Mouse (Mus musculus) liver, embryonic 12.5 days (tissue): ENCODE results near the gene Gabra4. TPM values are rescaled to one million over a fixed set of nuclear protein-coding genes. Genes with fewer than 3 reads are reported as not detected.
A peak's percentile ranks its signal among the peaks of the same experiment; 100 is the strongest.

Experiments used
- ATAC-seq: fragments of 200-750 bp; cut with Nextera tagmentation; 2 replicates; pipeline ENCODE4 v1.8.0; 2017; ENCODE audit warnings: moderate number of reproducible peaks, mild to moderate bottlenecking, moderate library complexity
- H3K27ac ChIP-seq: fragments of 300-500 bp; sonication (generic); 2 replicates; pipeline ENCODE4 v1.5.1; 2016; ENCODE audit warnings: mild to moderate bottlenecking
- H3K27me3 ChIP-seq: fragments of 300-500 bp; sonication (generic); replicated peaks from 2 replicates; pipeline ENCODE4 v1.6.1; 2016; ENCODE audit warnings: mild to moderate bottlenecking, moderate library complexity
- H3K36me3 ChIP-seq: fragments of 300-500 bp; sonication (generic); 2 replicates; pipeline ENCODE4 v1.6.1; 2016; ENCODE audit warnings: mild to moderate bottlenecking, moderate library complexity
- H3K4me1 ChIP-seq: fragments of 300-500 bp; sonication (generic); 2 replicates; pipeline ENCODE4 v1.6.1; 2016
- H3K4me2 ChIP-seq: fragments of 300-500 bp; sonication (generic); 2 replicates; pipeline ENCODE4 v1.6.1; 2016; ENCODE audit warnings: mild to moderate bottlenecking, moderate library complexity
- H3K4me3 ChIP-seq: fragments of 300-500 bp; sonication (generic); 2 replicates; pipeline ENCODE4 v1.5.1; 2016; ENCODE audit warnings: mild to moderate bottlenecking, moderate library complexity
- H3K9ac ChIP-seq: fragments of 300-500 bp; sonication (generic); 2 replicates; pipeline ENCODE4 v1.6.1; 2016; ENCODE audit warnings: mild to moderate bottlenecking, moderate library complexity
- H3K9me3 ChIP-seq: fragments of 300-500 bp; sonication (generic); replicated peaks from 2 replicates; pipeline ENCODE4 v1.6.1; 2016; ENCODE audit warnings: mild to moderate bottlenecking, moderate library complexity
- WGBS: fragments of 180-500 bp; shearing (Covaris S2); methylation state at CpG from one replicate; pipeline ENCODE4 v1.1.7; 2016; ENCODE audit not compliant: insufficient replicate concordance; 5-methylcytosine and 5-hydroxymethylcytosine counted together
- polyA plus RNA-seq: library from polyadenylated mRNA; unstranded; fragments of >200 nt; fragmentation: Nextera tagmentation; extraction: Ambion mirVana; gene quantifications from 2 replicates; pipeline ENCODE4 v1.2.1, GENCODE M21; 2016

The Gabra4 gene
- polyA plus RNA-seq: 0.26 and 0.61 TPM in 2 replicates

- WGBS: 0% methylated on average over 15 of the region's 15 CpGs
- no peak within 1 kb of the TSS for H3K27ac ChIP-seq
- H3K4me3 ChIP-seq: peak within 1 kb of the TSS; percentile 41
- peaks cover 30% of the 10 kb centered on the region for H3K27me3 ChIP-seq
- no peak within 1 kb of the TSS for H3K9ac ChIP-seq
- no peaks in the 10 kb centered on the region for H3K4me1 ChIP-seq
- no peaks in the 10 kb centered on the region for H3K36me3 ChIP-seq
- no peaks in the 10 kb centered on the region for H3K9me3 ChIP-seq
- H3K4me2 ChIP-seq: peak within 1 kb of the TSS; percentile 69
- ATAC-seq: no peak
These were observed at the start of gene Gabra4 for GRCm38 (mm10) chr5:71658115-71658497. Gene Gabra4, minus strand, starts transcription at chr5:71658308.

GRCm38 (mm10) chr5:71701273-71701614 is 43.1 kb upstream of the Gabra4 start:
- WGBS: 4% methylated on average over 6 of the region's 6 CpGs
- H3K9ac ChIP-seq: no peak overlapping the region

GRCm38 (mm10) chr5:71700468-71701272 is 42.6 kb upstream of the Gabra4 start:
- Histone ChIP-seq H3K9ac (no peak overlapping the region), H3K4me3 (peak overlapping the region; percentile 38), H3K4me2 (peak overlapping the region; percentile 60), H3K9me3 (no peaks in the 10 kb centered on the region), H3K4me1 (no peaks in the 10 kb centered on the region), H3K27ac (no peak overlapping the region), H3K36me3 (no peaks in the 10 kb centered on the region), H3K27me3 (peaks cover 30% of the 10 kb centered on the region)
- peak; percentile 55 for ATAC-seq
- under 1% methylated on average over 46 of the region's 46 CpGs for WGBS

More at GRCm38 (mm10) chr5:71701273-71701614, 43.1 kb upstream of the Gabra4 start:
- Histone ChIP-seq H3K4me2 (peak overlapping the region; percentile 60), H3K27ac (no peak overlapping the region), H3K9me3 (no peaks in the 10 kb centered on the region), H3K36me3 (no peaks in the 10 kb centered on the region), H3K4me3 (peak overlapping the region; percentile 38), H3K27me3 (peaks cover 30% of the 10 kb centered on the region), H3K4me1 (no peaks in the 10 kb centered on the region)
- no peak for ATAC-seq

GRCm38 (mm10) chr5:71699696-71700467 is 41.8 kb upstream of the Gabra4 start:
- Histone ChIP-seq H3K4me1 (no peaks in the 10 kb centered on the region), H3K27ac (no peak overlapping the region), H3K4me3 (0 out of 2 replicates have a peak overlapping the region, but pooled peaks have one; percentile 38), H3K36me3 (no peaks in the 10 kb centered on the region), H3K9ac (no peak overlapping the region), H3K27me3 (peaks cover 30% of the 10 kb centered on the region), H3K9me3 (no peaks in the 10 kb centered on the region), H3K4me2 (peak overlapping the region; percentile 60)
- no peak for ATAC-seq
- WGBS: 3% methylated on average over 19 of the region's 19 CpGs

- H3K4me3 ChIP-seq: no peak overlapping the region
- no peaks in the 10 kb centered on the region for H3K9me3 ChIP-seq
- H3K9ac ChIP-seq: no peak overlapping the region
- H3K4me2 ChIP-seq: no peak overlapping the region
- whole genome bisulfite sequencing: 54% methylated on average over 4 of the region's 4 CpGs
- no peaks in the 10 kb centered on the region for H3K36me3 ChIP-seq
- H3K4me1 ChIP-seq: no peaks in the 10 kb centered on the region
- no peaks in the 10 kb centered on the region for H3K27me3 ChIP-seq
- H3K27ac ChIP-seq: no peak overlapping the region
- no peak for ATAC-seq
These were observed 7.5 kb upstream of the Gabra4 start for GRCm38 (mm10) chr5:71665593-71665992.

- WGBS: 3% methylated on average over 49 of the region's 49 CpGs
- no peak within 1 kb of the TSS for H3K9ac ChIP-seq
- no peaks in the 10 kb centered on the region for H3K4me1 ChIP-seq
- ATAC-seq: peak; percentile 47; the same call in 1 of the 2 replicates
- H3K4me3 ChIP-seq: peak within 1 kb of the TSS; percentile 41
- H3K4me2 ChIP-seq: peak within 1 kb of the TSS; percentile 69
- no peaks in the 10 kb centered on the region for H3K9me3 ChIP-seq
- H3K36me3 ChIP-seq: no peaks in the 10 kb centered on the region
- peaks cover 30% of the 10 kb centered on the region for H3K27me3 ChIP-seq
- no peak within 1 kb of the TSS for H3K27ac ChIP-seq
These were observed 510 bp downstream of the Gabra4 start, which contains the start of gene Gabrb1 for GRCm38 (mm10) chr5:71657482-71658114. Gene Gabrb1, plus strand, starts transcription at chr5:71658113.

- Histone ChIP-seq H3K4me2 (peak overlapping the region; percentile 69), H3K4me3 (no peak overlapping the region), H3K27ac (no peak overlapping the region), H3K4me1 (no peaks in the 10 kb centered on the region), H3K9ac (no peak overlapping the region), H3K9me3 (no peaks in the 10 kb centered on the region), H3K27me3 (peaks cover 30% of the 10 kb centered on the region), H3K36me3 (no peaks in the 10 kb centered on the region)
- 11% methylated on average over 10 of the region's 10 CpGs for WGBS
- no peak for ATAC-seq
These were observed 1.3 kb downstream of the Gabra4 start for GRCm38 (mm10) chr5:71656771-71657170.

GRCm38 (mm10) chr5:71654056-71654455 is 4.1 kb downstream of the Gabra4 start:
- ATAC-seq: no peak
- H3K9me3 ChIP-seq: no peaks in the 10 kb centered on the region
- no peak overlapping the region for H3K9ac ChIP-seq
- H3K4me2 ChIP-seq: no peak overlapping the region
- H3K4me3 ChIP-seq: no peak overlapping the region
- H3K27ac ChIP-seq: no peak overlapping the region
- WGBS: 74% methylated on average over 5 of the region's 5 CpGs
- H3K4me1 ChIP-seq: no peaks in the 10 kb centered on the region
- H3K36me3 ChIP-seq: no peaks in the 10 kb centered on the region
- H3K27me3 ChIP-seq: peaks cover 30% of the 10 kb centered on the region

- H3K27me3 ChIP-seq: no peaks in the 10 kb centered on the region
- no peak for ATAC-seq
- no peak overlapping the region for H3K9ac ChIP-seq
- 57% methylated on average over 2 of the region's 2 CpGs for WGBS
- no peaks in the 10 kb centered on the region for H3K9me3 ChIP-seq
- H3K4me1 ChIP-seq: no peaks in the 10 kb centered on the region
- H3K4me2 ChIP-seq: no peak overlapping the region
- no peaks in the 10 kb centered on the region for H3K36me3 ChIP-seq
- no peak overlapping the region for H3K27ac ChIP-seq
- H3K4me3 ChIP-seq: no peak overlapping the region
These were observed 10.0 kb downstream of the Gabra4 start for GRCm38 (mm10) chr5:71648108-71648507.

- no peak overlapping the region for H3K27ac ChIP-seq
- H3K36me3 ChIP-seq: no peaks in the 10 kb centered on the region
- no peaks in the 10 kb centered on the region for H3K9me3 ChIP-seq
- 68% methylated on average over 10 of the region's 10 CpGs for WGBS
- H3K4me1 ChIP-seq: no peaks in the 10 kb centered on the region
- no peaks in the 10 kb centered on the region for H3K27me3 ChIP-seq
- H3K4me3 ChIP-seq: no peak overlapping the region
- H3K4me2 ChIP-seq: no peak overlapping the region
- no peak for ATAC-seq
- no peak overlapping the region for H3K9ac ChIP-seq
These were observed 18.3 kb downstream of the Gabra4 start for GRCm38 (mm10) chr5:71639804-71640203.

GRCm38 (mm10) chr5:71627820-71628219 is 30.3 kb downstream of the Gabra4 start:
- WGBS: 49% methylated on average over 3 of the region's 3 CpGs

GRCm38 (mm10) chr5:71616734-71617133 is 41.4 kb downstream of the Gabra4 start:
- H3K27me3 ChIP-seq: no peaks in the 10 kb centered on the region
- H3K4me2 ChIP-seq: no peak overlapping the region
- no peak for ATAC-seq
- H3K9ac ChIP-seq: no peak overlapping the region
- no peak overlapping the region for H3K27ac ChIP-seq
- H3K4me3 ChIP-seq: no peak overlapping the region
- no peaks in the 10 kb centered on the region for H3K9me3 ChIP-seq
- WGBS: 43% methylated on average over 4 of the region's 4 CpGs
- H3K4me1 ChIP-seq: no peaks in the 10 kb centered on the region
- no peaks in the 10 kb centered on the region for H3K36me3 ChIP-seq

More at GRCm38 (mm10) chr5:71627820-71628219, 30.3 kb downstream of the Gabra4 start:
- Histone ChIP-seq H3K4me1 (no peaks in the 10 kb centered on the region), H3K4me3 (no peak overlapping the region), H3K4me2 (no peak overlapping the region), H3K27ac (no peak overlapping the region), H3K9ac (no peak overlapping the region), H3K27me3 (no peaks in the 10 kb centered on the region), H3K9me3 (no peaks in the 10 kb centered on the region), H3K36me3 (no peaks in the 10 kb centered on the region)
- no peak for ATAC-seq
